Mouse (Mus musculus): Measurements from ENCODE around the gene Dnpep. TPM values are rescaled to one million over a fixed set of nuclear protein-coding genes. Genes with fewer than 3 reads are reported as not detected.

The Dnpep gene
- total RNA-seq, 4 experiments from 2014 or later, result 41.2 to 49.8 (median 45.4) TPM

GRCm38 (mm10) chr1:75331271-75331670, 13.5 kb upstream of the Dnpep start:
- no peak for DNase-seq (ENCODE audit: low spot score in 2 of 2)

- DNase-seq (ENCODE audit: low spot score in 2 of 2), result no peak
Measured at GRCm38 (mm10) chr1:75327461-75327860, 9.7 kb upstream of the Dnpep start.

GRCm38 (mm10) chr1:75319166-75319565, 1.4 kb upstream of the Dnpep start:
- DNase-seq (ENCODE audit: low spot score in 2 of 2), result no peak

- DNase-seq (ENCODE audit: low spot score in 2 of 2), result no peak
Measured at GRCm38 (mm10) chr1:75318736-75319135, 946 bp upstream of the Dnpep start.

GRCm38 (mm10) chr1:75318301-75318700, 511 bp upstream of the Dnpep start:
- no peak for DNase-seq (ENCODE audit: low spot score in 2 of 2)

GRCm38 (mm10) chr1:75316861-75317240, 939 bp downstream of the Dnpep start:
- peak; percentile 71 to 77 for DNase-seq (ENCODE audit: low spot score in 2 of 2)

- DNase-seq (ENCODE audit: low spot score in 2 of 2), result peak in 1 of 2 experiments; percentile 37
Measured at GRCm38 (mm10) chr1:75315456-75316365, 2.1 kb downstream of the Dnpep start.

GRCm38 (mm10) chr1:75315011-75315410, 2.8 kb downstream of the Dnpep start:
- DNase-seq (ENCODE audit: low spot score in 2 of 2), result no peak

- no peak for DNase-seq (ENCODE audit: low spot score in 2 of 2)
Measured at GRCm38 (mm10) chr1:75311694-75312093, 6.1 kb downstream of the Dnpep start.

- no peak for DNase-seq (ENCODE audit: low spot score in 2 of 2)
Measured at GRCm38 (mm10) chr1:75304662-75305061, 13.1 kb downstream of the Dnpep start.

GRCm38 (mm10) chr1:75294294-75294693, 23.5 kb downstream of the Dnpep start:
- no peak for DNase-seq (ENCODE audit: low spot score in 2 of 2)

GRCm38 (mm10) chr1:75293331-75293701, 24.5 kb downstream of the Dnpep start:
- no peak for DNase-seq (ENCODE audit: low spot score in 2 of 2)

- no peak for DNase-seq (ENCODE audit: low spot score in 2 of 2)
Measured at GRCm38 (mm10) chr1:75292476-75293330, 25.1 kb downstream of the Dnpep start.

- no peak for DNase-seq (ENCODE audit: low spot score in 2 of 2)
Measured at GRCm38 (mm10) chr1:75291321-75291720, 26.5 kb downstream of the Dnpep start.

GRCm38 (mm10) chr1:75290582-75290981, 27.2 kb downstream of the Dnpep start:
- peak in 1 of 2 experiments; percentile 66 for DNase-seq (ENCODE audit: low spot score in 2 of 2)

GRCm38 (mm10) chr1:75289888-75290431, 27.8 kb downstream of the Dnpep start:
- no peak for DNase-seq (ENCODE audit: low spot score in 2 of 2)

- DNase-seq (ENCODE audit: low spot score in 2 of 2), result peak in 1 of 2 experiments; percentile 24
Measured at GRCm38 (mm10) chr1:75289376-75289775, 28.4 kb downstream of the Dnpep start.

GRCm38 (mm10) chr1:75284911-75285310, 32.9 kb downstream of the Dnpep start:
- no peak for DNase-seq (ENCODE audit: low spot score in 2 of 2)

GRCm38 (mm10) chr1:75283017-75283416, 34.8 kb downstream of the Dnpep start:
- DNase-seq (ENCODE audit: low spot score in 2 of 2), result peak in 1 of 2 experiments; percentile 24

- DNase-seq (ENCODE audit: low spot score in 2 of 2), result peak in 1 of 2 experiments; percentile 32
Measured at GRCm38 (mm10) chr1:75278228-75278627, 39.6 kb downstream of the Dnpep start, which contains the start of gene Resp18. Resp18 (minus strand) TSS chr1:75278415.

Measured in layer of hippocampus, adult 8-10 months (tissue).